Mouse (Mus musculus) CH12.LX (cell line): ENCODE results near the gene Gm20538. TPM values are rescaled to one million over a fixed set of nuclear protein-coding genes. Genes with fewer than 3 reads are reported as not detected.

ENCODE experiments used
- DNase-seq: peaks from one replicate; pipeline ENCODE4 v3.0.0-alpha.2; 2013; ENCODE audit errors: extremely low read depth
- H3K27ac ChIP-seq: 2 replicates; pipeline ENCODE4 v1.5.1; 2012; ENCODE audit warnings: low read depth, mild to moderate bottlenecking, control low read depth, moderate library complexity; ENCODE audit not compliant: insufficient read depth
- H3K27me3 ChIP-seq: replicated peaks from 2 replicates; pipeline ENCODE3; 2012; ENCODE audit warnings: inconsistent platforms
- H3K36me3 ChIP-seq, 2 experiments: replicated peaks in 1 of 2; 2 replicates each; pipeline versions ENCODE3 to v1.6.1; 2012; ENCODE audit warnings: inconsistent platforms in 1 of 2, low read length in 1 of 2, mild to moderate bottlenecking in 1 of 2, mixed read lengths in 1 of 2, moderate library complexity in 1 of 2; ENCODE audit not compliant: control insufficient read depth in 1 of 2, insufficient read depth in 1 of 2
- H3K4me1 ChIP-seq, 2 experiments: 2 replicates each; pipeline ENCODE4 v1.6.1; 2012; ENCODE audit warnings: inconsistent platforms in 1 of 2, moderate library complexity in 1 of 2; ENCODE audit not compliant: insufficient read depth in 2 of 2, control insufficient read depth in 1 of 2
- H3K4me2 ChIP-seq: 2 replicates; pipeline ENCODE4 v1.6.1; 2012; ENCODE audit warnings: low read depth, mild to moderate bottlenecking, control low read depth; ENCODE audit not compliant: poor library complexity, insufficient read depth, severe bottlenecking
- H3K4me3 ChIP-seq, 3 experiments: fragments of 150-350 bp in 1 of 3; sonication (generic) in 1 of 3; replicated peaks in 1 of 3; 2 replicates each; pipeline versions ENCODE3 to v1.5.1; 2011 to 2012; ENCODE audit warnings: low read depth in 2 of 3, low read length in 2 of 3, mild to moderate bottlenecking in 2 of 3, moderate library complexity in 2 of 3, control low read depth in 1 of 3, improper control_type of control experiment in 1 of 3, inconsistent platforms in 1 of 3, mixed read lengths in 1 of 3; ENCODE audit not compliant: poor library complexity in 1 of 3
- H3K79me2 ChIP-seq: replicated peaks from 2 replicates; pipeline ENCODE4 v1.6.1; 2012; ENCODE audit warnings: mild to moderate bottlenecking, moderate library complexity; ENCODE audit not compliant: control insufficient read depth, poor library complexity, insufficient read depth, severe bottlenecking; ENCODE audit errors: extremely low read depth
- H3K9ac ChIP-seq: 2 replicates; pipeline ENCODE4 v1.6.1; 2012; ENCODE audit warnings: low read depth, mild to moderate bottlenecking, control low read depth, moderate library complexity; ENCODE audit not compliant: insufficient read depth
- H3K9me3 ChIP-seq: replicated peaks from 2 replicates; pipeline ENCODE3; 2012; ENCODE audit warnings: low read length, inconsistent platforms, mixed read lengths
- CHD1 ChIP-seq: IDR thresholded peaks from 2 replicates; pipeline ENCODE4 v1.6.1; 2012; ENCODE audit warnings: low read depth, low read length, improper control_type of control experiment, inconsistent platforms
- CHD2 ChIP-seq: IDR thresholded peaks from 2 replicates; pipeline ENCODE4 v1.6.1; 2011; ENCODE audit warnings: low read length, improper control_type of control experiment
- EP300 ChIP-seq: IDR thresholded peaks from 2 replicates; pipeline ENCODE4 v1.6.1; 2011; ENCODE audit warnings: low read length, improper control_type of control experiment
- ETS1 ChIP-seq: conservative IDR thresholded peaks from 2 replicates; pipeline ENCODE4 v1.6.1; 2012; ENCODE audit warnings: low read depth, mild to moderate bottlenecking, inconsistent platforms, low read length, improper control_type of control experiment, moderate library complexity
- GABPA ChIP-seq: IDR thresholded peaks from 2 replicates; pipeline ENCODE4 v1.6.1; 2012; ENCODE audit warnings: low read depth, low read length, improper control_type of control experiment, inconsistent platforms; ENCODE audit not compliant: insufficient replicate concordance
- IRF4 ChIP-seq: IDR thresholded peaks from 2 replicates; pipeline ENCODE4 v1.6.1; 2014; ENCODE audit warnings: low read depth, mild to moderate bottlenecking, inconsistent platforms, low read length, improper control_type of control experiment
- JUND ChIP-seq: conservative IDR thresholded peaks from 2 replicates; pipeline ENCODE4 v1.6.1; 2011; ENCODE audit warnings: low read depth, low read length, improper control_type of control experiment
- MAFK ChIP-seq: IDR thresholded peaks from 2 replicates; pipeline ENCODE4 v1.6.1; 2011; ENCODE audit warnings: low read length, improper control_type of control experiment; ENCODE audit not compliant: insufficient replicate concordance
- MAX ChIP-seq: IDR thresholded peaks from 2 replicates; pipeline ENCODE4 v1.6.1; 2011; ENCODE audit warnings: low read length, improper control_type of control experiment
- MEF2A ChIP-seq: IDR thresholded peaks from 2 replicates; pipeline ENCODE4 v1.6.1; 2014; ENCODE audit warnings: low read depth, mild to moderate bottlenecking, inconsistent platforms, low read length, improper control_type of control experiment, borderline replicate concordance
- MXI1 ChIP-seq: IDR thresholded peaks from 2 replicates; pipeline ENCODE4 v1.6.1; 2011; ENCODE audit warnings: mild to moderate bottlenecking, low read depth, low read length, improper control_type of control experiment
- MYC ChIP-seq: IDR thresholded peaks from 2 replicates; pipeline ENCODE4 v1.6.1; 2011; ENCODE audit warnings: low read depth, mild to moderate bottlenecking, improper control_type of control experiment, low read length
- NELFE ChIP-seq: IDR thresholded peaks from 2 replicates; pipeline ENCODE4 v1.6.1; 2011; ENCODE audit warnings: low read depth, low read length, improper control_type of control experiment
- PAX5 ChIP-seq: IDR thresholded peaks from 2 replicates; pipeline ENCODE4 v1.6.1; 2012; ENCODE audit warnings: low read length, inconsistent platforms, mixed read lengths
- POLR2AphosphoS2 ChIP-seq: IDR thresholded peaks from 2 replicates; pipeline ENCODE4 v1.6.1; 2011; ENCODE audit warnings: low read depth, low read length, improper control_type of control experiment
- RCOR1 ChIP-seq: conservative IDR thresholded peaks from 2 replicates; pipeline ENCODE4 v1.6.1; 2012; ENCODE audit warnings: low read depth, mild to moderate bottlenecking, inconsistent platforms, low read length, improper control_type of control experiment
- TCF12 ChIP-seq: IDR thresholded peaks from 2 replicates; pipeline ENCODE4 v1.6.1; 2014; ENCODE audit warnings: low read depth, mild to moderate bottlenecking, inconsistent platforms, low read length, improper control_type of control experiment
- UBTF ChIP-seq: IDR thresholded peaks from 2 replicates; pipeline ENCODE4 v1.6.1; 2012; ENCODE audit warnings: low read depth, mild to moderate bottlenecking, inconsistent platforms, low read length, improper control_type of control experiment, moderate library complexity
- USF2 ChIP-seq: conservative IDR thresholded peaks from 2 replicates; pipeline ENCODE4 v1.6.1; 2011; ENCODE audit warnings: low read depth, low read length, improper control_type of control experiment
- ZMIZ1 ChIP-seq: IDR thresholded peaks from 2 replicates; pipeline ENCODE4 v1.6.1; 2012; ENCODE audit warnings: low read depth, mild to moderate bottlenecking, inconsistent platforms, low read length, improper control_type of control experiment
- dilution Hi-C: fragments of 300-500 bp; cut with MboI; formaldehyde crosslinking; loops from 2 replicates; pipeline ENCODE4 v1.14.3; 2020; ENCODE audit warnings: low sequenced_read_pairs; ENCODE audit not compliant: extremely low pct_unique_long_range_greater_than_20kb, extremely low pct_ligation_motif_present
- in situ Hi-C: fragments of 300-500 bp; cut with MboI; formaldehyde crosslinking; loops from 3 replicates; pipeline ENCODE4 v1.14.3; 2019; ENCODE audit warnings: low sequenced_read_pairs, low pct_ligation_motif_present, low pct_unique_long_range_greater_than_20kb, mixed read lengths
- polyA plus RNA-seq: library from polyadenylated mRNA; unstranded; fragments of >175 nt; gene quantifications from 2 replicates; pipeline ENCODE4 v1.2.1, GENCODE M21; 2012; ENCODE audit warnings: low read depth; ENCODE audit not compliant: insufficient read length
- total RNA-seq, 2 experiments: library from RNA; depleted of rRNA; stranded (reverse); fragments of 300-350 nt in 1 of 2; fragments of >200 nt in 1 of 2; gene quantifications; 2 replicates each; pipeline ENCODE4 v1.2.3; 2012 to 2014

Gene Gm20538
- total and polyA plus RNA-seq, 3 experiments, result 1.7 TPM; not detected in 2

- Histone ChIP-seq H3K4me2 (no peak overlapping the region), H3K4me1 (peaks cover 8 to 30% of the 10 kb centered on the region in 2 experiments), H3K36me3 (no peaks in the 10 kb centered on the region), H3K9ac (no peak overlapping the region), H3K27me3 (no peaks in the 10 kb centered on the region), H3K27ac (no peak overlapping the region), H3K9me3 (peaks cover 6% of the 10 kb centered on the region), H3K4me3 (peak overlapping the region in 1 of 3 experiments; percentile 29), H3K79me2 (no peaks in the 10 kb centered on the region)
- in situ Hi-C loops, result loop anchor here (10.0 to 25.0 kb wide), 2 partner anchors 153 to 446 kb away; partner anchors contain the start of genes Pdzd7 and Sfxn3
- peak; percentile 73 for DNase-seq
- TF ChIP-seq GABPA (no peak), EP300 (no peak), PAX5 (no peak), MEF2A (no peak)
- dilution Hi-C loops, result no loop called here
These were observed 39.0 kb upstream of the Gm20538 start for GRCm38 (mm10) chr19:44591638-44592037.

- dilution Hi-C loops, result no loop called here
- DNase-seq, result peak; percentile 42
- no peaks in the 10 kb centered on the region for H3K79me2 ChIP-seq
- TF ChIP-seq MAX (no peak), IRF4 (no peak), MYC (no peak), TCF12 (no peak), CHD2 (no peak), RCOR1 (no peak), ETS1 (no peak), ZMIZ1 (no peak), MXI1 (no peak)
- H3K4me3 ChIP-seq, result no peak overlapping the region
- no peaks in the 10 kb centered on the region for H3K27me3 ChIP-seq
- no peaks in the 10 kb centered on the region for H3K36me3 ChIP-seq
- no peak overlapping the region for H3K27ac ChIP-seq
- H3K9ac ChIP-seq, result no peak overlapping the region
- in situ Hi-C loops, result loop anchor here (10.0 to 25.0 kb wide), 2 partner anchors 154 to 446 kb away; partner anchors contain the start of genes Pdzd7 and Sfxn3
- no peak overlapping the region for H3K4me2 ChIP-seq
- H3K9me3 ChIP-seq, result peaks cover 6% of the 10 kb centered on the region
- H3K4me1 ChIP-seq, result peaks cover 8 to 30% of the 10 kb centered on the region in 2 experiments
These were observed 38.4 kb upstream of the Gm20538 start for GRCm38 (mm10) chr19:44590992-44591391.

GRCm38 (mm10) chr19:44589591-44590223 lies 37.1 kb upstream of the Gm20538 start:
- Histone ChIP-seq H3K4me3 (no peak overlapping the region), H3K36me3 (no peaks in the 10 kb centered on the region), H3K9ac (no peak overlapping the region), H3K27ac (no peak overlapping the region), H3K9me3 (peaks cover 6% of the 10 kb centered on the region), H3K4me1 (peaks cover 8 to 30% of the 10 kb centered on the region in 2 experiments), H3K4me2 (no peak overlapping the region), H3K27me3 (no peaks in the 10 kb centered on the region)
- dilution Hi-C loops, result no loop called here
- no peak for DNase-seq
- TF ChIP-seq JUND (no peak), NELFE (no peak), CHD2 (no peak), USF2 (no peak), UBTF (no peak), TCF12 (no peak), MXI1 (no peak), CHD1 (no peak), MAFK (no peak), MAX (no peak), EP300 (no peak), POLR2AphosphoS2 (no peak)
- TF ChIP-seq, all 38 proteins: peak for 0
- in situ Hi-C loops, result loop anchor here (10.0 to 25.0 kb wide), 2 partner anchors 155 to 448 kb away; partner anchors contain the start of genes Pdzd7 and Sfxn3
- H3K79me2 ChIP-seq, result no peaks in the 10 kb centered on the region
